Mouse (Mus musculus) hematopoietic stem cell, adult 5-6 weeks (primary cell): ENCODE measurements around the gene Parn. TPM values are rescaled to one million over a fixed set of nuclear protein-coding genes. Genes with fewer than 3 reads are reported as not detected.
"Not testable (repeated sequence)": the region's sequence is repeated elsewhere in the genome, so short reads cannot be mapped to it uniquely, and the experiment has no call there.

Source experiments
- ATAC-seq, 2 experiments: fragments of 125-278 bp in 1 of 2; replicated peaks in 1 of 2; 2 replicates each; pipeline ENCODE4 v1.8.0; 2016 to 2017; ENCODE audit warnings: inconsistent platforms in 2 of 2, mild to moderate bottlenecking in 2 of 2, moderate number of reproducible peaks in 2 of 2, low read depth in 1 of 2, moderate TSS enrichment in 1 of 2; ENCODE audit not compliant: low FRiP score in 2 of 2, poor library complexity in 2 of 2, severe bottlenecking in 2 of 2, insufficient read depth in 1 of 2, low TSS enrichment in 1 of 2
- total RNA-seq: library from RNA; stranded (forward); fragments of 172-1452, 232-1000 nt; gene quantifications from 2 replicates; pipeline ENCODE4 v1.2.3, GENCODE M21; 2017

Gene Parn
- 57.7 and 84.7 TPM in 2 replicates for total RNA-seq

DNA sequence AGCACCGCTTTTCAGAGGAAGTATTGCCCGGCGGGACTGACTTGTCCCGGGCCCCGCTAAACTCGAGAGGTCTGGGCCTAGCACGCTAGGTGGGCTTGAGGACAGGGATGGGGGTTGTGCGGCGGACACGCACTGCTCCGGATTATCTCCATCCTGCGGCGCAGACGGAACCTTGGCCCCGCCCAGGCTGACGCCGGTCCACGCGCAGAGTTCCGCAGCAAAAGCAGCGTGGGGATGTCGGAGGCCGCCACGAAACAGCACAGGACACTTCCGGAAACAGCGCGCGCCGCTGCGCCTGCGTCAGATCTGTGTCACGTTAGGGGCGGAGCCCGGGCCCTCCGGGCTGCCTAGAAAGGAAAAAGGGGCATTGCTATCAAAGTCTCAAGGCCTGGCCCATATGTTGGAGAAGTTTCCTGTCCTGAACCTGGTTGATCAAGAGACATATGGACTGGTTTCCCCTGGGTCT, at the start of gene Parn:
Gene Parn (minus strand): TSS at position 293 of the 466 bp plus-strand sequence.
- ATAC-seq, result peak; percentile 78 to 80

DNA sequence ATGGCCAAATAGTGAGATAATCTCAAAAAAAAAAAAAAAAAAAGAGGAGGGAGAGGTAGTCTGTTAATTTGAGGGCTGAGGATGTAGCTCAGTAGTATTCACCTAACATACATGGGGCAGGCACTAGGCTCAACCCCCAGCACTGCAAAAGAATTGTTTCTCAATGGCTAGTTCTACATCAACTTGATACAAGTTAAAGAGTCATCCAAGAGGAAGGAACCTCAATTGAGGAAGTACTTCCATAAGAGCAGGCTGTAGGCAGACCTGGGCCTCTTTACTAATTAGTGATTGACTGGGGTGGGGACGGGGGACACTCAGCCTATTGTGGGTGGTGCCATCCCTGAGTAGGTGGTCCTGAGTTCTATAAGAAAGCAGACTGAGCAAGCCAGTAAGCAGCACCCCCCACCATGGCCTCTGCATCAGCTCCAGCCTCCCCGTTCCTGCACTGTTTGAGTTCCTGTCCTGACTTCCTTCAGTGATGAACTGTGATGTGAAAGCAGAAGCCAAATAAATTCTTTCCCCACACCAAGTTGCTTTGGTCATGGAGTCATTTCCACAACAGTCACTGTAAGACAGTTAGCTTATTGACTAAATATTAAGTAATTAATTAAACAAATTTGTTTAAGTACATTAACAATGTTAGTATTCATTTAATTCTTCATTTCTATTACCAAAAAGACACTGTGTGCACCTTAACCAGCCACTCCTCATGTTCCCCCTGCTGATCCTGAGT, 49.0 kb upstream of the Parn start:
- ATAC-seq, result peak in 1 of 2 experiments; percentile 62; a peak in 2 of 4 replicates

DNA sequence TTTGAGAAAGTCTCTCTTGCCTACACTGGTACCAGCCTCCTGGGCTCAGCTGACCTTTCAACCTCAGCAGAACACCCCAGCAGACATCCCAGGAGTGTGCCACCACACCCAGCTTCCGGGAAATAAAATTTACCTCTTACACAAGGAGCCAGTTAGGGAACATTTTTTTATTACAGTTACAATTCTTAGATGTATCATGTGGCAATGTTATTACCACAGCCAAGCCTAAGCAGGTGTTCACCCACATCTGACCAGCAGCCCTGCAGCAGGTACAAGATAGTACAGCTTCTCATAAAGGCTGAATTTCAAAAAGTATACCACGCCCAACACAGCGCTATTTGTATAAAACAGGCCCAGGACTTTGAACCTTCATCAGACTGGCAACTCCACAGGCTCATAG, 46.9 kb upstream of the Parn start:
- no peak for ATAC-seq

DNA sequence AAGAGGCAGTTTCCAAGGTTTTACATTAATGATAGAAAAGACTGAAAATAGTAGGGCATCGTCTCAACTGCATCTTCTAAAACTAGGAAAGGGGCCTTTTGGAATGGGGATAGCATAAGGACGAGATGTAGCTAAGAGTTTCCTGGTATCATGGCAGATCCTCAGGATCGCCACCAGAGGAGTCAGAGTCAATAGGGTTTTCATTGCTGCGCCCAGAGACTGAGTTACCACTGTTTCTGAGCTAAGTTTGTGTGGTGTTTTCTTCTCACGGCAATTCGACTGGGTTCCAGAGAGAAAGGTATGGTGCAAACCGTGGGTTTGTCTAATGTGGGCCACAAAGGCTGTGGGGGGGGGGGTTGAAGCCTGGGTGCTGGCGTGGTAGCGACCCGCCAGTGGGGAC, 36.7 kb upstream of the Parn start:
- ATAC-seq, result no peak

DNA sequence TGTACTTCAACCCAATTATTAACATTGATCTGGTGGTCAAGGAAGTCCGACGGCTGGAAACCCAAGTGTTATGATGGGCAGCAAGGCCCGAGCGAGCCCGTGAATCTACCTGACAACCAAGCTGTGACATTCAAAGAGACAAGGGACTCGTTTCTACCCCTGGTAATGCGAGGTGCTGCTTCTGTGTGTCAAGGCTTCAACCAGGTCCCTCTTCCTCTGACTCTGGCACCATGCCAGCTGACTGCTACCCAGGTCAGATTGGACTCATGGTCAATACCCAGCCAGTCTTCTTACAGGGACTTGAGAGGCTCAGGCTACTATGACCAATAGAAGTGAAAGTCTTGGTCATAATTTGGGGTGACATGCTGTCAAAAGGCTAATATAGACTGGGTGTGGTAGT, 34.2 kb upstream of the Parn start:
- ATAC-seq, result no peak

DNA sequence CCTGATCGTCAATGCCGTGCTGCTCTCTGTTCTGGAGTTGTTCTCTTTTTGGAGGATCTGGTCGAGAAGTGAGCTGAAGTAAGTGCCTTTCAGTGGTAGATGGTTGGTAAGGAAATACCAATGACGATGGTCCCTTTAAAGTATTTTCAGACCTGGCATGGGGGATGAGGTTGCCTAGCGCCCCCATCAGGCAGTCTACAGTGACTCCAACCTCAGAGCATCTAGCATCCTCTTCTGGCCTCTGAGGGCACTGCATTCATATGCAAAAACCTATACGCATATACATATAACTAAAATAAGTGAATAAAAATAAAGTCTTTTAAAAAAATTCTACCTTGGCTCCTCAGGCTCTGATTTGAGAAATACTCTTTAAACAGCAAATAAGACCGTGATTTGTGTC, 31.0 kb upstream of the Parn start:
- ATAC-seq, result no peak

DNA sequence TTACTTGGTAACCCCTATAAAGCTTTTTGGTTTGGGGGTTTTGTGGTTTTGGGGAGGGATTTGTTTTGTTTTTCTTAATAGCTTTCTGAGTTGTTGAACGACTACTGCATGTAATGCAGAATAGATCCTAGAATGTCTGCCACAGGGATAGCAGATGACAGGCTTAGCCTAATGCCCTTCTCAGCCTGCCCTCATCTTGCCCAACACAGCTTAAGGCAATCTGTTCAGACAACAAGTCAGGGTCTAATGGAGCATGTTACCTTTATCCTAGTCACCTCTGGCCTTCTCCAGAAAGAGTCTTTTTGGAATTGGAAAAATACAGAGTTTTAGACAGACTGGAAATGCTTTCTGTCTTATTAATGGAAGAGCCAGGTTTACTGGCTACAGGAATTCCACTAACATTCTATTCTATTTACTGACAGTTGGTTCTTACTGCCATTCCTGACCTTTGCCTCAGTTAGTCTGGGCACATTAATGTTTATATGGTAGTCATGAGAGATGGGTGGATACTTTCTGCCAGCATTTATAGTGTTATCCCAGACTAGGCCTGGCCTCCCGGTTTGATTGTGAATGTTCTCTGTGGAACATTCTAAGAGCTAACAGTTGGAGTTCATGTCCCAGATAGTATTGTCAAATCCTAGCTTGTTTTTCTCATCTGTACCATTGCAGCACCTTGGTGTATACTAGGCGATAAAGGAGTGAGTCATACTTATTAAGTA, 10.8 kb upstream of the Parn start:
- ATAC-seq, result no peak

DNA sequence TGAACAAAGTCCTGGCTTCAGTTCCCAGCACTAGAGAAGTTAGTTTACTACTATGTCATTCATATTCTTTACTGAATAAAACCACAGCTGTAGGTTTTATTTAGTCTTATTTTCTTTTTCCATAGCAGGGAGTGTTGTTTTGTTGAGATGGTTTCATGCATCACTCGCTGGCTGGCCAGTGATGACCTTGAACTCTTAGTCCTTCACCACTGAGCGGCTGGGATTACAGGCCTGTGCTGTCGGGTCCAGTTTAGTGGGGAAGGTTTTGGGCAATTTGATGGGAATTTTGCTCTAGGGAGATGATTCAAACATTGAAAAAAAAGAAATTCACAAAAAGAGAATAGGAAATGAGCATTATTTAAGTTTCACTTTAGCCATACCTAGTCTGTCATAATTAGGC, 6.5 kb upstream of the Parn start:
- ATAC-seq, result no peak

DNA sequence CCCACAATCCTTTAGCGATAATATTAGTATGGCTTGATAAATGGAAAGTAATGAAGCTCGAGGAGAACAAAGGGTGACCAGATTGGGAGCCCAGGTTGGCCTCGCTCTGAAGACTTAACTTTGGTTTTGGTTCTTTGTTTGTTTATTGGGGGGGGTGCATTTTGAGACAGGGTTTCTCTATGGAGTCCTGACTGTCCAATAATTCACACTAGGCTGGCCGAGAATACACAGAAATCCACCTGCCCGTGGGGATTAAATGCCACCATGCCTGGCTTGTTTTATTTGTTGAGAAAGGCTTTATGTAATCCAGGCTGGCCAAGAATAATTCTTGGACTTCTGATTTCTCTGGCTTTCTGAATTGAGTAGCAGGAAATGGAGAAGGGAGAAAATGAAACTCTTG, 5.1 kb upstream of the Parn start:
- no peak for ATAC-seq

DNA sequence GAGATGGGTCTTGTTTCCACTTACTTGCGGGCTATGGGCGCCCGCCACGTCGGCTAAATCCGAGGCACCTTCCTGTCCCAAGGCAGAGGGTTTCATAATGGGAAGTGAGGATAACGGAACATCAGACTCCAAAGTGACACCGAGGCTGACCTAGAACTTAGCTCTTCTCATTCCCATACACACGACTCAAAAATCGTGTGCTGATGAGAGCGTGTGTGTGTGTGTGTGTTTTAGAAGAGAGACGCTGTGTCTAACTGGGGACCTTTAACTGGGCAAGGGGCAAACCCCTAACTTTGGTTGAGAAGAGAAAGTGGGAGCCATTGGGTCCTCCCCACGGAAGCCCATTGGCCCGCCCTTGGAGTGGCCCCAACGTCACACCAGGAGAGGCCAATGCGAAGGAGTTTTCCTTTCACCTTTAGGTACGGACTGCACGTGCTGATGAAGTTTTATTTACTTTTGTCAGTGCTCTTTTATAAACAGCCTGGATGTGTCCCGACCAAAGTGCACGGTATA, 4.5 kb upstream of the Parn start:
- ATAC-seq, result peak; percentile 75 to 77

DNA sequence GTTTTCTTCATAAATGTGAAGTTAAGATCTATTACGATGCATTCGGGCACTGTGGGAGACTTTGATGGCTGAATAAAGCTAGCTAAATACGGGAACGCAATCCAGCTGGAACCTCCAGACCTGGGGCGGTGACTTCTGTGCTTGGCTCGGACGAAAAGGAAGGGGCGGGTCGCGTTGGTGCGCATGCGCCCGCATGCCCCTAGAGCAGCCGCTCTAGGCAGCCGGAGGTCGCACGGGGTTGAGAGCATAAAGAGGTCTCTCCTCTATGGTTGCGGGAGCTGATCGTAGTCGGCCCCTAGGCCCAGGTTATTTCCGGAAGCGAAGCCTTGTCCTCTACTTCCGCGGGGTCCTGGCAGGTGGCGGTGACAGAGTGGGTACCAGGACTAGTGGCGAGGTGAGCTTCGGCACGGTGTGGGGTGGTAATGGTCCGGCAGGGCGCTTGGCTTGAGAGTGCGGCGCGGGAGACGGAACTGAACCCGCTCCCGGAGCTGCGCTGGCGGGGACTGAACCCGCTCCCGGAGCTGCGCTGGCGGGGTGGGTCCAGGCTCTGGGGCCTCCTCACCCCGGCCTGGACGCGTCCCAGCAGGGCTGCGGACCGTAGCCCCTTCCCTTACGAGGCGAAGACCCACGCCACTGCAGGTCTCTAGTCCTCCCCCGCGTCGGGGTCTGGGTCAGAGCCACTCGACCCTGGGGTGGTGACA, 3.9 kb upstream of the Parn start, which contains the start of the genes Bfar and 3110001I22Rik:
Gene Bfar (plus strand): TSS at position 174 of the 701 bp plus-strand sequence.
Gene 3110001I22Rik (plus strand): TSS at position 245 of the 701 bp plus-strand sequence.
- ATAC-seq, result peak; percentile 73 to 74

DNA sequence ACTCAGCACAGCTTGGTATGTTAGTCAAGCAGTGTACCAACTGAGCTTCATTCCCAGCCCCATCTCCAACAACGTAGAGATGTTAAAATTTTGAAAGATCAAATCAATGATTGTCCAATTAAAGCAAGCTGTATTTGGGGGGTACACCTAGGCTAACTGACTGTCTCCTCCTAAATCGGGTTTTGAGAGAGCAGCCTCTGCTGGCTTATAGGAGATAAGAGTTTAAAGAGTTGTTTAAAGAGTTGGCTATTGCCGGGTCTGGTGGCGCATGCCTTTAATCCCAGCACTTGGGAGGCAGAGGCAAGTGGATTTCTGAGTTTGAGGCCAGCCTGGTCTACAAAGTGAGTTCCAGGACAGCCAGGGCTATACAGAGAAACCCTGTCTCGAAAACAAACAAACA, 2.9 kb upstream of the Parn start:
- not testable (repeated sequence) for ATAC-seq

DNA sequence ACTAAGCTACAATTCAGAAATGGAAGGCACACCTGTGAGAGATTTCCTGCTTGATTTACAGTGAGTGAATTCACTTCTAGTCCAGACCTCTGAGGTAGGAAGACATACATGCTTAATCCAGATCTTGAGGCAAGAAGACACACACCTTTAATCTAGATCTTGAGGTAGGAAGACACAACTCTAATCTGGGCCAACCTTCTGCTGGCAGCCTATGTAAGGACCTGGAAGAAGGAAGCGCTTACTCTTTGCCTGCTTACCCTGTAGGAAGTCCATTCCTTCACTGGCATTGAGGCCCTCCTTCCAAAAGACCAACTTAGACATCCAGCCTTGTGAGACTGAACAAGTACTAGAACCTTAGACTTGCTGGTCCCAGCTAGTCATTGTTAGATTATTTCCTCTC, 1.3 kb upstream of the Parn start:
- ATAC-seq, result no peak

DNA sequence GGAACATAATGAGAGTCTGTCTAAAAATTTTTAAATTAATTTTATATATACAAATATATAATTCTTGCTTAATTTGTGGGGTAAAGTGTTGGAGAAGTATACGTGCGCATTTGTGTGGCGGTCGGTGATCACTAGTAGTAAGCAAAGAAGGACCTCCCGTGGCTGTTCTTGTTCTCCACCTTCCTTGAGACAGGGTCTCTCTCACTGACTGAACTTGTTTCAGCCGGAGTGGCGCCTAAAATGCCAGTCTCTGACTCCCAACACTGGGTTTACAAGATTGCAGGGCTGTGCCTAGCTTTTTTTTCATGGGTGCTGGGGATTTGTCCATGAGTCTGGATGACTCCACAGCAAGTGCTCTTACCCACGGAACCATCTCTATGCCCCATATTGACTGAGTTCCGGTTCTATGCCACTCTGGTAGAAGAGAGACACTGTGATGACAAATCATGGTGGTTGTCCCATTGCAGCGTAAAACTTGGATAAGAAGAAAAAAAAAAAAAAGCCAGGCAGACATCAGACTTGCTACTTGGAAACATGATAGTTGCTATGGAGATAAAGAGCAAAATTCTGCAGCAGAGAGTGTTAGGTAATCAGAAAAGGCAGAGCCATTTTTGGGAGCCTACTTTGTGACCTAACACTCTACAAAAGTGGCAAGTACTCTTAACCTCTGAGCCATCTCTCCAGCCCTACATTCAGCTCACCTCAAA, 585 bp upstream of the Parn start:
- no peak for ATAC-seq

DNA sequence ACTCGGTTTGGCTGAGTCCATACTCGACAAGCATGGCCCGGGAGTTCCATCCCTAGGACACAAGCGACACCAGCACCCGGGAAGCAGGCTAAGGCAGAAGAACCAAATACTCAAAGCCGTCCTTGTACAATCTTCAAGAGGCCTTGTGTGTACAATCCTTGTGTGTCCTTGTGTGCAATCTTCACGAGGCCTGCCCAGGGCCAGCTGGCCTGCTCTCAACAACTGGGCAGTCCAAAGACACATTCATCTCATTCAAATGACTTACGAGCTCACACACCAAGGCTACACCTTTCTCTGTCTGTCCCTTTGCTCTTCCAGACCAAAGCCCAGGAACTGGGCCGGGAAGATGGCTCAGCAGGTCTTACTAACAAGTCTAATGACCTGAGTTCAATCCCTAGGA, 7.2 kb downstream of the Parn start:
- ATAC-seq, result no peak

DNA sequence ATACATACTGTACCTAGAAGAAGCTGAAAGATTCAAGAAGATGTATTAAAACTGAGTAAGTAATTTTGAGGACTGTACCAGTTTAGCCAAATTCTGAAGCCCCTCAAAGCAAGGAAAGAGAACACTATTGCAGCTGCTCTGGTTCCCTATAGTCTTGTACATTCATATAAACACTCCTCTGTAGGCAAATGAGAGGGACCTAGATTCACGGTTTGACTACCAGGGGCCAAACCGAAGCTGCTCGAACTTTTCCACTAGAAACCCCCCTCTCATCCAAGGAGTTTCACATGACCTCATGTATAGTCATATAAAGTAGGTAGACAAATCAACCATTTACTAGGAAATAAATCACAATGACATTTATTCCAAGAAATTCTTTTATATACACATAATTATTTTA, 9.1 kb downstream of the Parn start:
- no peak for ATAC-seq

DNA sequence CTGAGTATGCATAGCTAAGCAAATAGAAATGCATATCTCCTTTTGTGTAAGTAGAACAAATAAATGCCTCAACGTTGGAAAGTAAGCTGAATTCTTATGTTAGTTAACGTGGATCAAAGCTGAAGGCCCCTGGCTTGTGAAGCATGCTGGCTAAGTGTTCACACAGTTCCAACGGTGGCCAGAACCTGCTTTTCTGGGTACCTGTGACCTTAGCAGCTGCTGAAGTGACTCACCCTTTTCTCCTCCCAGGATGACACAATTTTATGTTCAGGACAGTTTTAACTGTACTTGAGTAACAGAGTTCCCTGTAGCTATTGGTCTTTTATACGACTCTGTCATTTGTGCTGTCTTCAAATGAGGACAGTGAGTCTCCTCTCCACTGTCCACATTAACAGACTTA, 22.0 kb downstream of the Parn start:
- ATAC-seq, result no peak
